Mouse (Mus musculus): Measurements from ENCODE around the gene Pyroxd2. TPM values are rescaled to one million over a fixed set of nuclear protein-coding genes. Genes with fewer than 3 reads are reported as not detected.

Gene Pyroxd2
- polyA plus RNA-seq, 1 experiment from 2014 or later: 0.29 TPM

DNA sequence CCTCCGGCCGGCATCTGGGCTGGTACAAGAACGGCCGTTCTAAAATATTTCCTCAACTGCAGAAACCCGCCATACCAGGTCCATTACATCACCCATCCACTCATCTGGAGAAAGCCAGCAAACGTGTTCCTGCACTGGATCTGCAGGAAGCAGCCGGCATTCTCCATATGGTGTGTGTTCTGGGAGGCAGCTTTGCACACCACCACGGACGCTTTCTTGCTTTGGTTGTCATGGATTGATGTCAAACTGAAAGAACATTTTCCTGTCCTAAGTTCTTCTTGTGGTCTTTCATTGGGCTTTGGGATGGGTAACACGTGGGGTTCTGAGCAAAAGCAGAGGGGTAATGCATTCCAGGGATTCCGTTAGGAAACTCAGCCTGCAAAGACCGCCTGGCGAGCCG, 10.7 kb downstream of the Pyroxd2 start:
- DNase-seq (ENCODE audit: extremely low spot score, low spot score): no peak
- Histone ChIP-seq H3K9me3 (no peaks in the 10 kb centered on the region), H3K27me3 (ENCODE audit: poor library complexity, severe bottlenecking) (no peaks in the 10 kb centered on the region), H3K36me3 (replicated peaks) (no peaks in the 10 kb centered on the region), H3K4me3 (no peak overlapping the region), H3K27ac (no peak overlapping the region), H3K4me1 (peaks cover 29% of the 10 kb centered on the region)
- 83% methylated on average over 14 of the region's 14 CpGs for WGBS

DNA sequence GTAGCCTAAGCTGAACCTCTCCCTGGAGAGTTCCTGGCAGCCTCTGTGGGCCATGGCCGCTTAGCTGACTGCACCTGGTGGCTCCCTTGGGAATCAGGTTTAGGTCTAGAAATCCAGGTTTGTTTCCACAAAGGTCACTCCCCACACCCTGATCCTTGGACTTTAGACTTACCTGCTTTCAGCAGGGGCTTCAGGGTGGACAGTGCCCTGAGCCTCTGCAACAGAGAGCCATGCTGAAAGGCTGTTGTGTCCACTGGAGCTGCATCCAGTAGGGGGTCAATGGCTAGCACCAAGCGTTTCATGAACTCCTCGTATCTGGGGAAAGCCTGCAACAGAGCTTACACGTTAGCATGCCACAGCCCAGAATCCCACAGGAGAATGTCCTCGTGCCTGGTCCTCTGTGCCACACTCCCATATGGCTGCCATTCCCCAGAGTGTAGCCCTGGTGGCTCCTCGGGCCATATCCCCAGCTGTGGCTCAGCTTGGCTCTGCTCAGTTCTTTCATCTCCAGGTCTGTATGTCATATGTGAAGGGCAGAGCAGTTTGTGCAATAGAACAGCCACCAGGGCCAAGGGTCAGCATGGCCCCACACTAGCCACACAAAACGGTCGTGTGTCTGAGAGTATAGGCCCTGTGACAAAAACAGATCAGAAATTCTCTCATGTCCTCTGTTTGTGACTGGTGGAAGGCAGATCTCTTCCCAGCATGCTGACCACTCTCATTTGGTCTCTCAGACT, 12.2 kb downstream of the Pyroxd2 start:
- no peak overlapping the region for H3K4me3 ChIP-seq
- no peak for DNase-seq (ENCODE audit: extremely low spot score, low spot score)
- no peaks in the 10 kb centered on the region for H3K36me3 ChIP-seq (replicated peaks)
- H3K27ac ChIP-seq: no peak overlapping the region
- H3K27me3 ChIP-seq (ENCODE audit: poor library complexity, severe bottlenecking): no peaks in the 10 kb centered on the region
- 81% methylated on average over 8 of the region's 8 CpGs for WGBS
- H3K9me3 ChIP-seq: no peaks in the 10 kb centered on the region
- H3K4me1 ChIP-seq: peaks cover 29% of the 10 kb centered on the region

DNA sequence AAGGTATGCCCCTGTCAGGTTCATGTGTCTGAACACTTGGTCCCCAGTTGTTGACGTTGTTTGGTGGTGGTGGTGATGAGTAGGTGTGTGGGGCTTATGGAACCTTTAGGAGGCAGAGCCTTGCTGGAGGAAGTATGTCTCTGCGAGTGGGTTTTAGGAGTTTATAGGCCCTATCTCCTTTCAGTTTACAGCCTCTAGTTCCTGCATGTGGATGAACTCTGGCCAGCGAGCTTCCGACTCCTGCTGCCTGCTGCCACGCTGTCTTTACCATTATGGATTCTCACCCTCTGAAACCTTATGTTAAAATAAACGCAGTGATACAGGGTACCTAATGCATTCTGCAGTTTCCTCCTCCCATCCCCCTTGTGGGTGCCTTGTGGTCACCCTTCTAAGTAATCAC, 12.8 kb downstream of the Pyroxd2 start:
- H3K36me3 ChIP-seq (replicated peaks): no peaks in the 10 kb centered on the region
- H3K27me3 ChIP-seq (ENCODE audit: poor library complexity, severe bottlenecking): no peaks in the 10 kb centered on the region
- H3K27ac ChIP-seq: no peak overlapping the region
- no peak overlapping the region for H3K4me3 ChIP-seq
- peaks cover 26% of the 10 kb centered on the region for H3K4me1 ChIP-seq
- WGBS: 90% methylated on average over 6 of the region's 6 CpGs
- no peaks in the 10 kb centered on the region for H3K9me3 ChIP-seq
- DNase-seq (ENCODE audit: extremely low spot score, low spot score): no peak

DNA sequence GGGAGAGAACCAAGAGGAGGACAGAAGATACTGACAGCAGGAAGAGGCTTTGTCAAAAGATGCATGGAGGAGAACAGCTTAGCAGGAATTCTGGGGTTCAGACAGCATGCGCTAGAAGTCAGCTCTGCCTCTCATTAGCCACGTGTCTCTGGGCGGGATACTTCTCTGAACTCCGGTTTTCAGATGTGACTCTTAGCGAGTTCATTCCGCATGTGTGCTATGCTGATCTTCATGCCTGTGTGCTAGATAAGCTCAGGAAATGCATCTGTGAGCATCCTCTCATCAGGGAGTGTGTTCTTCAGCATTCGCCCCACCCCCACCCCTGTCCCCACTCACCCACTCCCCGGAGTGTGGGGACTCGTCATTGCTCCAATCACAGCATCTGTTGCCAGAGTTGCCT, 14.8 kb downstream of the Pyroxd2 start:
- 74% methylated on average over 9 of the region's 9 CpGs for WGBS
- DNase-seq (ENCODE audit: extremely low spot score, low spot score): no peak
- Histone ChIP-seq H3K27ac (no peak overlapping the region), H3K36me3 (replicated peaks) (no peaks in the 10 kb centered on the region), H3K4me1 (peaks cover 26% of the 10 kb centered on the region), H3K27me3 (ENCODE audit: poor library complexity, severe bottlenecking) (no peaks in the 10 kb centered on the region), H3K9me3 (no peaks in the 10 kb centered on the region), H3K4me3 (no peak overlapping the region)

DNA sequence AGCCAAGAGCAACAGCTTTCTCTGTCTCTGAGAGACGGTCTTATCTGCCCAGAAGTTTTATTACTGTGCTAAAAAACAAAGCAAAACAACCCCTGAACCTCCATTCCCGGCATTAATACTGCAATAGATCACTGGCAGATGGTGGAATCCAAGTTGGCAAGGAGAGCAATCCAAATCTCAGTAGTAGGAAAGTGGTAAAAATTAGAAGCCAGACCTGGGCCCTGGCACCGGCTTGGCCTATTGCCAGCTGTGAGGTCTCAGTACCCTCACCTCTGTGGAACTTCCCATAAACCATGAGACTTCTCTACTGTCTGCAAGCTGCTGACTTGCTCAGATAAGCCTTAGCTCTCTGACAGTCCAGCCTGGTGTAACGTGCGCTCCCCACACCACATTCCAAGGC, 17.6 kb downstream of the Pyroxd2 start:
- Histone ChIP-seq H3K27ac (no peak overlapping the region), H3K27me3 (ENCODE audit: poor library complexity, severe bottlenecking) (no peaks in the 10 kb centered on the region), H3K36me3 (replicated peaks) (no peaks in the 10 kb centered on the region), H3K4me3 (no peak overlapping the region), H3K9me3 (no peaks in the 10 kb centered on the region), H3K4me1 (peaks cover 31% of the 10 kb centered on the region)
- DNase-seq (ENCODE audit: extremely low spot score, low spot score): no peak
- 90% methylated on average over 5 of the region's 5 CpGs for WGBS

DNA sequence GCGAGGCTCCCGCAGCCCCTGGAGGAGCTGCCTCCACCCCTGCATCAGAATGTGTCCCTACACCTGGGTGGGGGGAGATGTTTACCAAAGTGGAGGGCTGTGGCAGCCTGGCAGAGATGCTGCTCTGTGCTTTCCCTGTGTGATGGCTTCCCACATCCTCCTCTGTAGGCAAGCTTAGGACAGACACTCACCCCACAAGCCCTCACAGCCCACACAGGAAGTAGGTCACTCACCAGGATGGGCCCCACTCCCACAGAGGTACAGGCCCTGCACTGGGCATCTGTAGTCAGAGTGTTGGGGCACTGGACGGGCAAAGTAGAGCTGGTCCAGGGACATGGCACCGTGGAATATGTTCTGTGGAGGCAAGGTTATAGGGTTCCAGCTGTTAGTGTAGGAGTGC, 25.2 kb downstream of the Pyroxd2 start:
- Histone ChIP-seq H3K36me3 (replicated peaks) (no peaks in the 10 kb centered on the region), H3K27ac (no peak overlapping the region), H3K27me3 (ENCODE audit: poor library complexity, severe bottlenecking) (peaks cover 9% of the 10 kb centered on the region; the same call in 1 of the 2 replicates), H3K4me1 (peaks cover 4% of the 10 kb centered on the region), H3K4me3 (no peak overlapping the region), H3K9me3 (no peaks in the 10 kb centered on the region)
- DNase-seq (ENCODE audit: extremely low spot score, low spot score): no peak
- WGBS: 95% methylated on average over 4 of the region's 4 CpGs

DNA sequence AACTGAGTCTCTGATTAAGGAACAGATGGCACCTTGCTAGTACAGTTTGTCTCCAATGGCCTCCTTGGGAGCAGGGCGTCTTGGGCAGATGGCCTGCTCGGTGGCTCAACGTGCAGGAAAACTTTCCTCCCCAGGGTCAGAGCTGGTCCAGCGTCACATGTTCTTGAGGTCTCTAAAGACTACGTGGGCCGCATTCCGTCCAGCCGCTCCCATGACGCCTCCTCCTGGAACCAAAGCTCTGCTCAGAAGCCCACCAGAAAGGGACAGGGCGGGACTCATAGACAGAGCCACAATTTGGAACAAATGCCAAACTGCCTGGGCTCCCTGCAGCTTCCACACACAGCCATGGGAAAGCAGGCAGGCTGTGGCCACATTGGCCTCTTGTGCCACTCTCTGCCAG, 25.8 kb downstream of the Pyroxd2 start:
- 92% methylated on average over 10 of the region's 10 CpGs for WGBS
- H3K27me3 ChIP-seq (ENCODE audit: poor library complexity, severe bottlenecking): peaks cover 9% of the 10 kb centered on the region; the same call in 1 of the 2 replicates
- H3K27ac ChIP-seq: no peak overlapping the region
- H3K36me3 ChIP-seq (replicated peaks): no peaks in the 10 kb centered on the region
- H3K4me1 ChIP-seq: no peaks in the 10 kb centered on the region
- H3K9me3 ChIP-seq: no peaks in the 10 kb centered on the region
- no peak overlapping the region for H3K4me3 ChIP-seq
- no peak for DNase-seq (ENCODE audit: extremely low spot score, low spot score)

DNA sequence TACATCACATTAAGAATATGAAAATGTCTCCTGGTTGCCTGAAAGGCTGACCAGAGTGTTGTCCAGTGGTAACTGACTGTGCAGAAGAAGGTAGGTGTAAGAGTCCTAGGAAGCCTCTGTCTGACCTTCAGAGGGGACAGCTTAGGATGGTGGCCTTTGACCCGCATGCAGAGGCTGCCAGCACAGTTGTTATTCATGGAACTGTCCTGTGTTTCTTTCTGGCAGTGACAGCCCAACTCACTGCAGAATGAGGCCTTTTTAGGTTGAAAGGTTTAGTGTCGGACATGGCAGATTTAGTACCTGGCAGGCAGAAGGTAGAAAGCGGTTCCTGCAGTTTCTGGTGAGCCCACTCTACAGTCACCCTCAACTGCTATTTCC, 26.6 kb downstream of the Pyroxd2 start:
- Histone ChIP-seq H3K9me3 (no peaks in the 10 kb centered on the region), H3K27me3 (ENCODE audit: poor library complexity, severe bottlenecking) (peaks cover 13% of the 10 kb centered on the region), H3K36me3 (replicated peaks) (no peaks in the 10 kb centered on the region), H3K4me3 (no peak overlapping the region), H3K27ac (no peak overlapping the region), H3K4me1 (no peaks in the 10 kb centered on the region)
- WGBS: 89% methylated on average over 3 of the region's 3 CpGs
- no peak for DNase-seq (ENCODE audit: extremely low spot score, low spot score)

DNA sequence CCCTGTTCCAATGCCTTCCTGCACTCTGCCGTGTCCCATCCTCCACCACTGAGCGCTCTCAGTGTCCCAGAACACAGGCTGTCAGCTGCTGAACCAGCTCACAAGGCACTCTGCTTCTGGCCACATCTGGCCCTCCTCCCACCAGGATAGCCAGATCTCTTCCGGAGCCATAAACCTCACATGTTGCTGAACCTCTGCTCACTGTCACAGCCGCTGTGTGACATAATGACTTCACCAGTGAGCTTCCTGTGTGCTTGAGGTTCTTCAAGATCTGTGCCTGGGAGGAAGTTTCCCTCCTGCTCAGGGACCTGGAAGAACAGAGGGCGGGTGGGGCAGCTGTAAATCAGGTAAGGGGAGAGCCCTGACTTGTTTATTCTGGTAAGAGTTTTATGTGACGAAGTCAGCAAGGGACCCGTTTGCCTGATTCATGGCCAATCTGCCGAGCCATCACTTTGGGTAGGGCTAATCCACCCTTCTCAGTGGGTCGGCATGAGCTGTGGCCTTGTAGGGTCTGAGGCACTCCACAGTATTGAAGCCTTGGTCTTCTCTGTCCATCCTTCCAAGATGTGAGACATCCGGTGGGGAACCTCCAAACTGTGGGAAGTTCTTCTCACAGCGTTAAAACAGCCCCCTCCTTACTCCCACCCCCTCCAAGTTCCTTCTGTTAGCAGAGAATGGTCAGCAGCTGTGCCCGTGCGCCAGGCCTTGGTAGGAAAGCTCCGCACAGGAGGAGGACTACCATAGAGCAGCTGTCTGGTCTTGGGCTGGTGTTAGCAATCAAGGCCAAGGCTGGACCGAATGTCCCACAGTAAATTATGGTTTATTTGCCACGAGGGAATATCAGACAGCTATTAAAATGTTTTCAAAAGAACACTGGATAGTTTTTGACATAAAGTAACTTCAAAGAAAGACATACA, 27.3 kb downstream of the Pyroxd2 start:
- no peak for DNase-seq (ENCODE audit: extremely low spot score, low spot score)
- Histone ChIP-seq H3K27me3 (ENCODE audit: poor library complexity, severe bottlenecking) (peaks cover 19% of the 10 kb centered on the region), H3K36me3 (replicated peaks) (no peaks in the 10 kb centered on the region), H3K9me3 (no peaks in the 10 kb centered on the region), H3K4me3 (no peak overlapping the region), H3K27ac (no peak overlapping the region), H3K4me1 (peaks cover under 1% of the 10 kb centered on the region; the same call in 1 of the 2 replicates)
- 84% methylated on average over 16 of the region's 16 CpGs for WGBS

DNA sequence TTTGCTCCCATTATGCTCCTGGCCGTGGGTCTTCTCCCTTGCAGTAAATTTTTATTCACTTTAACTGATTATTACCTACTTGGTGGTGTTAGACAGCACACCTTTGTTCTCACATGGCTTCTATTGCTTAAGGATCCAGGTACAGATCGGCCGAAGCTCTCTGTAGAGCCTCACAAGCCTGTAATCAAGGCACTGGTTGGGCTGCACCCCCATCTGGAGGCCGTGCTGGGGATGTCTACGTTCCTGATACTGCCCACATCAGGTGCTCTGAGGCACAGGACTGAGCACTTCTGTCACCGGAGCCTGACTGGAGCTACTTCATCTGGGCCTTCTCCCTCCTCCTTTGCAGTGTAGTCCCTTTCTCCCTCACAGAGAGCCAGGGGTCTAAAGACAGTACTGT, 29.3 kb downstream of the Pyroxd2 start:
- DNase-seq (ENCODE audit: extremely low spot score, low spot score): no peak
- peaks cover 28% of the 10 kb centered on the region for H3K27me3 ChIP-seq (ENCODE audit: poor library complexity, severe bottlenecking)
- H3K4me1 ChIP-seq: peaks cover 16% of the 10 kb centered on the region
- no peaks in the 10 kb centered on the region for H3K9me3 ChIP-seq
- no peak overlapping the region for H3K27ac ChIP-seq
- no peaks in the 10 kb centered on the region for H3K36me3 ChIP-seq (replicated peaks)
- no peak overlapping the region for H3K4me3 ChIP-seq
- 79% methylated on average over 6 of the region's 6 CpGs for WGBS

DNA sequence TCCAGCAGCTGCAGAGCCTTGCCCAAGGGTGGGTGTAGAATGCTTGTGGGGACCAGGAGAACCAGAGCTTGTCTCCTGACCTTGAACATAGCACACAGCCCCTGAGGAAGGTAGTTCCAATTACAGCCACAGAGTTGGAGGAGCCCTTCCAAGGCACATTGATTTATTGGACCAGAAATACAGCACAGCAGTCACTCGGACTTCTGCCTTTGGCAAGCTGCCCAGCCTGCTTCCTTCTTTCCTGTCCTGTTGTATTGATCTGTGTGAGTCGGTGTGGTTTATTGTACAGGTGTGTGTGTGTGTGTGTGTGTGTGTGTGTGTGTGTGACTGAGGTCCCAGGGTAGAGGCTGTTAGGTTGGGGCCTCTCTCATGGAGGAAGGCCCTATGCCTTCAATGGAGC, 30.1 kb downstream of the Pyroxd2 start:
- 83% methylated on average over 2 of the region's 2 CpGs for WGBS
- Histone ChIP-seq H3K27me3 (ENCODE audit: poor library complexity, severe bottlenecking) (peaks cover 32% of the 10 kb centered on the region), H3K4me1 (peaks cover 20% of the 10 kb centered on the region), H3K9me3 (no peaks in the 10 kb centered on the region), H3K4me3 (no peak overlapping the region), H3K27ac (no peak overlapping the region), H3K36me3 (replicated peaks) (no peaks in the 10 kb centered on the region)
- no peak for DNase-seq (ENCODE audit: extremely low spot score, low spot score)

DNA sequence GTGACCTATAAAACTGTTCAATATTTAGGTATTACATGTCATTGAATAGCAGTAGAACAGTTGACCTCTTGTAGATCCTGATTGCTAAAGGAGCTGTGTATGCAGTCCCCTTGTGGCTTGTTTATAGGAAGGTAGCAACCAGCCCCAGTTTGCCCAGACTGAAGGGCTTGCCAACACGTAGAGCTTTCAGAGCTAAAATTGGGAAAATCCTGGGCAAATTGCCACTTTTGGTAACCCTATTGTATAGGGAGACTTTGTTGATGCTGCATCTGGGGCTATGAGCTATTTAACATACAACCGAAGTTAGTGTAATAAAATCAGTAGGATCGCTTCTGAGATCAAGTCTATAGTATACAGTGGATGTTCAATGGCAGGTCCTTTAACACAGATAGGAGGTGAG, 34.5 kb downstream of the Pyroxd2 start:
- Histone ChIP-seq H3K4me1 (peaks cover 25% of the 10 kb centered on the region), H3K9me3 (no peaks in the 10 kb centered on the region), H3K27ac (no peak overlapping the region), H3K4me3 (no peak overlapping the region), H3K27me3 (ENCODE audit: poor library complexity, severe bottlenecking) (peaks cover 31% of the 10 kb centered on the region), H3K36me3 (replicated peaks) (no peaks in the 10 kb centered on the region)
- WGBS: 88% methylated on average over 3 of the region's 3 CpGs
- DNase-seq (ENCODE audit: extremely low spot score, low spot score): no peak

DNA sequence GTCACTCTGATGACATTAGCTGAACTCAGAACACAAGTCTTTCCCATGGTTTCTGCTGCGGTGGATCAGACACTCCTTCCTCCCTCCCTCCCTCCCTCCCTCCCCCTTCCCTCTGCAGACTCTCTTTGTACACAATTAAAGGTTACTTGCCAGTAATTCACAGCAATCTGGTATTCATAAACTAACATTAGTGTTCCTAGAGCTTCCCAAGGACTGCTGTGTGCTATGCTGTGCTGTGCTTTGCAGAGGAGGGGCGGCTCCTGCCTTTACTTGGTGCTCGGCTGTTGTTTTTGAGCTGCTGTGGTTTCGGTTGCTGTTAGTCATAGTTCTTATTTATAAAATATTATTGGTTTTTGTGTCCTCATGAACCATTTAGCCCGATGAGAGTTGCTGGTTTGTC, 34.9 kb downstream of the Pyroxd2 start:
- Histone ChIP-seq H3K36me3 (replicated peaks) (no peaks in the 10 kb centered on the region), H3K27ac (no peak overlapping the region), H3K9me3 (no peaks in the 10 kb centered on the region), H3K4me3 (no peak overlapping the region), H3K27me3 (ENCODE audit: poor library complexity, severe bottlenecking) (peaks cover 31% of the 10 kb centered on the region), H3K4me1 (peaks cover 25% of the 10 kb centered on the region)
- DNase-seq (ENCODE audit: extremely low spot score, low spot score): no peak
- WGBS: 79% methylated on average over 5 of the region's 5 CpGs
